Mouse (Mus musculus): ENCODE measurements at regions not wholly inside any gene's neighbourhood (a gene's known extent, or its start where the extent isn't known, plus 50 kb on each side); places are given as distances from the start of the nearest gene placed in this dataset.

DNA sequence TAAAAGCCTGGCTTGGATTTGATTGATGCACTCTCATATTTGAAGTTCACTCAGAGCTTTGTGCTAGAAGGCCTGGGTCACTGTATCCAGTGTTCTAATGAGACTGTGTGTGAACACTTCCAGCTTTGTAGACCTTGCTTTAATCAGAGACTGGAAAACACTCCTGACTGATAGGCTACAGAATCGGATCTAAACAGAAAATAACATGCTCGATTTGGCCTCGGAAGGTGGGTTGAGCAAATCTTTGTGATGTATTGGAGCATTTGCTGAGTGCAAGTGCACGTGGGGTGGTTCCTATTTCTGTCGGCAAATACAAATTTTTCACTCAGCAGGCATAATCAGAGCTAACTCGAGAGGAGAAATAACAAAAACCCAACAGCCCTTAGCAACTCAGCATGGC lies 1078.2 kb upstream of the Nr2f1 start:
- H3K9me3 ChIP-seq (ENCODE audit: low read length), result no peaks in the 10 kb centered on the region
- no peak overlapping the region for H3K27ac ChIP-seq (ENCODE audit: low read depth, low read length)
- H3K9ac ChIP-seq (replicated peaks; ENCODE audit: low read length, poor library complexity, severe bottlenecking), result no peak overlapping the region
- no peaks in the 10 kb centered on the region for H3K27me3 ChIP-seq (ENCODE audit: insufficient read depth, low read length)
- DNase-seq (ENCODE audit: low spot score) (no peak), ATAC-seq (ENCODE audit: low FRiP score) (0 out of 2 replicates have a peak, but pooled peaks have one; percentile 47)
- H3K4me2 ChIP-seq (ENCODE audit: low read depth, low read length, poor library complexity, severe bottlenecking), result peak overlapping the region; percentile 27
- H3K36me3 ChIP-seq (ENCODE audit: insufficient read depth, low read length), result no peaks in the 10 kb centered on the region
- no peak for TF ChIP-seq CTCF (IDR thresholded peaks at IDR 0.05)
- WGBS, result 18% methylated on average over 6 of the region's 6 CpGs
- H3K4me3 ChIP-seq (ENCODE audit: low read depth, low read length), result peak overlapping the region; percentile 5; the same call in 1 of the 2 replicates
- peaks cover 5% of the 10 kb centered on the region; the same call in 1 of the 2 replicates for H3K4me1 ChIP-seq (ENCODE audit: insufficient read depth, low read length)

DNA sequence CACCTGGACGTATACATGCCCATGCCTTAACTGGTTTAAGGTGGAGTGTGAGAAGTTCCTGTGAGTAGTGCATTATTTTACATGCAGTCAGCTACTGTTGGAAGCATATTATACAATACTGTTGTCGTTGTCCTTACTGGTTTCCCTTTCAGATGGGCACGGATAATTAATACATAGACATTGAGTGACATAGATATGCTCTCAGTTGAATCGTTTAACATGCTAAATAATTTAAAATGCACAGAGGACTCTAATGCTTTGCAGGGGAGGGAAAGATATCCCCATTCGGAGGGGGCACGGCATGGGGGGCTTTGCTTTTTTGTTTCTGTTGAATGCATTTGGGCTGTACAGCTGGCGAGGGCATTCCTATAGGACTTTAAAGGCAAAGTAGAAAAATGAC lies 1077.8 kb upstream of the Nr2f1 start:
- no peak for DNase-seq (ENCODE audit: low spot score)
- H3K9ac ChIP-seq (replicated peaks; ENCODE audit: low read length, poor library complexity, severe bottlenecking), result no peak overlapping the region
- no peak for ATAC-seq (ENCODE audit: low FRiP score)
- no peak overlapping the region for H3K4me3 ChIP-seq (ENCODE audit: low read depth, low read length)
- H3K4me2 ChIP-seq (ENCODE audit: low read depth, low read length, poor library complexity, severe bottlenecking), result peak overlapping the region; percentile 27; the same call in 1 of the 2 replicates
- H3K27ac ChIP-seq (ENCODE audit: low read depth, low read length), result no peak overlapping the region
- no peak for TF ChIP-seq CTCF (IDR thresholded peaks at IDR 0.05)
- H3K4me1 ChIP-seq (ENCODE audit: insufficient read depth, low read length), result peaks cover 5% of the 10 kb centered on the region; the same call in 1 of the 2 replicates
- no peaks in the 10 kb centered on the region for H3K9me3 ChIP-seq (ENCODE audit: low read length)
- H3K27me3 ChIP-seq (ENCODE audit: insufficient read depth, low read length), result no peaks in the 10 kb centered on the region
- 24% methylated on average over 7 of the region's 7 CpGs for WGBS
- H3K36me3 ChIP-seq (ENCODE audit: insufficient read depth, low read length), result no peaks in the 10 kb centered on the region

DNA sequence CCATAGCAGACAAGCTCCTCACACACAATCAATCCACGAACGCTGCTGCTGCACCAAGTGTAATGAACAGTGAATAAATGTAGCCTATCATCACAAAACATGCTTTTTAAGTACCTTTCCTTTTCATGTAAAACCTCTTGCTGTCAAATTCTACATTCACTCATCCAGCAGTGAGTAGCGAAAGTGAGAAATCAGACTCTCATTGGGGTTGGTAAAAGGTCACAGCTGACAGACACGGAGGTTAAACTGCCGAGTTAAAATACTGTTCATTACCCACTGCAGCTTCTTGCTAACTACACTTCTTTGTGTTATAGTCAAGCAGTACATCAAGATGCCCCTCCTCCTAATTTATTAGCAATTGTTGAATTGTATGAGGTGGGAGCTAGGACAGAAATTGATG lies 1055.8 kb upstream of the Nr2f1 start:
- TF ChIP-seq CTCF (IDR thresholded peaks at IDR 0.05), result no peak
- ATAC-seq (ENCODE audit: low FRiP score), result no peak
- no peaks in the 10 kb centered on the region for H3K27me3 ChIP-seq (ENCODE audit: insufficient read depth, low read length)
- no peak overlapping the region for H3K9ac ChIP-seq (replicated peaks; ENCODE audit: low read length, poor library complexity, severe bottlenecking)
- no peak overlapping the region for H3K4me3 ChIP-seq (ENCODE audit: low read depth, low read length)
- H3K4me2 ChIP-seq (ENCODE audit: low read depth, low read length, poor library complexity, severe bottlenecking), result no peak overlapping the region
- H3K27ac ChIP-seq (ENCODE audit: low read depth, low read length), result no peak overlapping the region
- no peaks in the 10 kb centered on the region for H3K4me1 ChIP-seq (ENCODE audit: insufficient read depth, low read length)
- DNase-seq (ENCODE audit: low spot score), result no peak
- no peaks in the 10 kb centered on the region for H3K36me3 ChIP-seq (ENCODE audit: insufficient read depth, low read length)
- H3K9me3 ChIP-seq (ENCODE audit: low read length), result no peaks in the 10 kb centered on the region
- 67% methylated on average over 5 of the region's 5 CpGs for WGBS

DNA sequence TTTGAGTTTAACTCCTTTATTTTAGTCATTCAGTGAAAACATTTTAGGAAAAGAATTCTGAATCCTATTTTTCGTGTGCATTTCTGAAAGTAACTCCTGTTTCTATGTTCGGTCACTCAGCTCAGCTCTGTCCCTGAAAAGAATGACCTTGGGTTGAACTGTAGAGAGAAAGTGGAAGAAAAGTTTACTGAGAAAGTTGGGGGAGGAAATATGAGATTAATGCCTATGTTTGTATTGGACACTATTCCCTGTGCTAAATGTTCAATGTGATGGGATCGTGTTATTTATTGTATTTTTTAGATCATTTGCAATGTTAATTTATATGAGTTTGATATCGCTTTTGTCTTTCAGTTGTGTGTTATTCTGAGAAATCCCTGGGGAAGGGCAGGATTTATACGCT lies 1052.8 kb upstream of the Nr2f1 start:
- Histone ChIP-seq H3K9ac (replicated peaks; ENCODE audit: low read length, poor library complexity, severe bottlenecking) (no peak overlapping the region), H3K4me3 (ENCODE audit: low read depth, low read length) (no peak overlapping the region), H3K27ac (ENCODE audit: low read depth, low read length) (no peak overlapping the region), H3K36me3 (ENCODE audit: insufficient read depth, low read length) (no peaks in the 10 kb centered on the region), H3K27me3 (ENCODE audit: insufficient read depth, low read length) (no peaks in the 10 kb centered on the region), H3K9me3 (ENCODE audit: low read length) (no peaks in the 10 kb centered on the region), H3K4me2 (ENCODE audit: low read depth, low read length, poor library complexity, severe bottlenecking) (no peak overlapping the region), H3K4me1 (ENCODE audit: insufficient read depth, low read length) (no peaks in the 10 kb centered on the region)
- ATAC-seq (ENCODE audit: low FRiP score) (no peak), DNase-seq (ENCODE audit: low spot score) (no peak)
- WGBS, result 53% methylated on average over 5 of the region's 5 CpGs
- TF ChIP-seq CTCF (IDR thresholded peaks at IDR 0.05), result no peak

DNA sequence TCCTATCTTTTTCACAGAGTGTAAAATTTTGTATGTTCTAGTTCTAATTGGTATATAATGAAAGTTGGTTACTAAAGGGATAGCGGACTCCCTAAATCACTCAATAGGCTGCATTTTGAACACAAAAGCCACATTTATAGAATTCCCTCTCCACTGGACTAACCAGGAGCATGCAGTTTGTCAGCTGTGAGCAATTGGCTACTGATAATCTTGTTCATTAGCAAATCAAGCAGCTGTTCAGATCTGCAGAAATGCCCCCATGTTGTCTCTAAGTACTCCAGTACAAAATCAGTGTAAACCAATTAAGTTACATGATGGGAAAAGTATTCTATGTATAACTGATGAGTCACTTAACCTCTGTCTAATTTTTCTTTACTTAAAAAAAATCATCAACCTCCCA lies 1051.7 kb upstream of the Nr2f1 start:
- TF ChIP-seq CTCF (IDR thresholded peaks at IDR 0.05), result no peak
- no peak overlapping the region for H3K4me3 ChIP-seq (ENCODE audit: low read depth, low read length)
- no peak for ATAC-seq (ENCODE audit: low FRiP score)
- H3K4me1 ChIP-seq (ENCODE audit: insufficient read depth, low read length), result no peaks in the 10 kb centered on the region
- H3K27me3 ChIP-seq (ENCODE audit: insufficient read depth, low read length), result no peaks in the 10 kb centered on the region
- no peak overlapping the region for H3K27ac ChIP-seq (ENCODE audit: low read depth, low read length)
- DNase-seq (ENCODE audit: low spot score), result no peak
- H3K9ac ChIP-seq (replicated peaks; ENCODE audit: low read length, poor library complexity, severe bottlenecking), result no peak overlapping the region
- H3K9me3 ChIP-seq (ENCODE audit: low read length), result no peaks in the 10 kb centered on the region
- no peaks in the 10 kb centered on the region for H3K36me3 ChIP-seq (ENCODE audit: insufficient read depth, low read length)
- 88% methylated on average over 1 of the region's 1 CpGs for WGBS
- H3K4me2 ChIP-seq (ENCODE audit: low read depth, low read length, poor library complexity, severe bottlenecking), result no peak overlapping the region

Measured in midbrain, postnatal 0 days (tissue).